Mouse (Mus musculus) bone marrow macrophage, adult 2 months (primary cell): ENCODE results near the gene Ddx19b. TPM values are rescaled to one million over a fixed set of nuclear protein-coding genes. Genes with fewer than 3 reads are reported as not detected.
"Not testable (repeated sequence)": the region's sequence is repeated elsewhere in the genome, so short reads cannot be mapped to it uniquely, and the experiment has no call there.

Experiments
- H3K27ac ChIP-seq: 2 replicates; pipeline ENCODE4 v1.5.1; 2012; ENCODE audit warnings: low read depth, low read length; ENCODE audit not compliant: insufficient read depth
- H3K4me1 ChIP-seq: 2 replicates; pipeline ENCODE4 v1.6.1; 2012; ENCODE audit warnings: low read length; ENCODE audit not compliant: control insufficient read depth, insufficient read depth
- H3K4me3 ChIP-seq: 2 replicates; pipeline ENCODE4 v1.5.1; 2012; ENCODE audit warnings: mild to moderate bottlenecking, low read length, moderate library complexity; ENCODE audit not compliant: insufficient read depth
- CTCF ChIP-seq: IDR thresholded peaks from 2 replicates; pipeline ENCODE4 v1.5.1; 2012; ENCODE audit warnings: low read depth, mild to moderate bottlenecking, low read length, moderate library complexity
- POLR2A ChIP-seq: IDR thresholded peaks from 2 replicates; pipeline ENCODE4 v1.6.1; 2012; ENCODE audit warnings: mild to moderate bottlenecking, low read depth, low read length, borderline replicate concordance
- polyA plus RNA-seq: library from polyadenylated mRNA; stranded (reverse); fragments of >200 nt; gene quantifications from 2 replicates; pipeline ENCODE4 v1.2.4, GENCODE M21; 2012; ENCODE audit not compliant: missing spikeins, insufficient read depth, insufficient read length

Ddx19b gene
- polyA plus RNA-seq, 1 experiment = 6.4 TPM

GRCm38 (mm10) chr8:110966586-110966985, 65.0 kb downstream of the Ddx19b start:
- TF ChIP-seq CTCF (no peak), POLR2A (no peak)
- Histone ChIP-seq H3K4me1 (peaks cover 19% of the 10 kb centered on the region), H3K27ac (no peak overlapping the region), H3K4me3 (no peak overlapping the region)

GRCm38 (mm10) chr8:110965594-110965993, 66.0 kb downstream of the Ddx19b start:
- TF ChIP-seq POLR2A (no peak), CTCF (no peak)
- Histone ChIP-seq H3K27ac (no peak overlapping the region), H3K4me1 (peaks cover 19% of the 10 kb centered on the region), H3K4me3 (no peak overlapping the region)

GRCm38 (mm10) chr8:110964666-110965065, 66.9 kb downstream of the Ddx19b start:
- no peak overlapping the region for H3K4me3 ChIP-seq
- peaks cover 17% of the 10 kb centered on the region for H3K4me1 ChIP-seq
- H3K27ac ChIP-seq = no peak overlapping the region
- no peak for TF ChIP-seq CTCF

- Histone ChIP-seq H3K27ac (no peak overlapping the region), H3K4me1 (peaks cover 17% of the 10 kb centered on the region)
- TF ChIP-seq CTCF (no peak), POLR2A (no peak)
These were observed 68.5 kb downstream of the Ddx19b start for GRCm38 (mm10) chr8:110963051-110963450.

GRCm38 (mm10) chr8:110959906-110960305, 71.6 kb downstream of the Ddx19b start:
- no peak for TF ChIP-seq CTCF
- TF ChIP-seq POLR2A = no peak
- H3K4me1 ChIP-seq = no peaks in the 10 kb centered on the region
- no peak overlapping the region for H3K4me3 ChIP-seq
- H3K27ac ChIP-seq = no peak overlapping the region

More at GRCm38 (mm10) chr8:110963051-110963450, 68.5 kb downstream of the Ddx19b start:
- no peak overlapping the region for H3K4me3 ChIP-seq

GRCm38 (mm10) chr8:110959071-110959780, 72.3 kb downstream of the Ddx19b start:
- Histone ChIP-seq H3K4me3 (no peak overlapping the region), H3K4me1 (0 out of 2 replicates have a peak, but pooled peaks cover 2% of the 10 kb centered on the region), H3K27ac (no peak overlapping the region)
- TF ChIP-seq CTCF (no peak), POLR2A (no peak)

GRCm38 (mm10) chr8:110958553-110958952, 73.0 kb downstream of the Ddx19b start:
- H3K4me1 ChIP-seq, H3K4me3 ChIP-seq, H3K27ac ChIP-seq: not testable (repeated sequence)

- Histone ChIP-seq H3K4me1 (0 out of 2 replicates have a peak, but pooled peaks cover 2% of the 10 kb centered on the region), H3K27ac (no peak overlapping the region), H3K4me3 (no peak overlapping the region)
- no peak for TF ChIP-seq CTCF
- no peak for TF ChIP-seq POLR2A
These were observed 73.4 kb downstream of the Ddx19b start for GRCm38 (mm10) chr8:110958135-110958534.

GRCm38 (mm10) chr8:110957471-110957870, 74.1 kb downstream of the Ddx19b start:
- TF ChIP-seq POLR2A (no peak), CTCF (no peak)

GRCm38 (mm10) chr8:110956619-110957450, 74.7 kb downstream of the Ddx19b start:
- H3K27ac ChIP-seq = no peak overlapping the region
- no peak for TF ChIP-seq POLR2A
- TF ChIP-seq CTCF = no peak
- no peak overlapping the region for H3K4me3 ChIP-seq
- H3K4me1 ChIP-seq = 0 out of 2 replicates have a peak, but pooled peaks cover 2% of the 10 kb centered on the region

More at GRCm38 (mm10) chr8:110957471-110957870, 74.1 kb downstream of the Ddx19b start:
- Histone ChIP-seq H3K27ac (no peak overlapping the region), H3K4me3 (no peak overlapping the region), H3K4me1 (0 out of 2 replicates have a peak, but pooled peaks cover 2% of the 10 kb centered on the region)
